Mouse (Mus musculus) adrenal gland, postnatal 4 days (tissue): ENCODE data around the gene St5. TPM values are rescaled to one million over a fixed set of nuclear protein-coding genes. Genes with fewer than 3 reads are reported as not detected.
A peak's percentile ranks its signal among the peaks of the same experiment; 100 is the strongest.

ENCODE experiments used
- DNase-seq, 2 experiments: peaks; one replicate each; pipeline ENCODE4 v3.0.0; 2021 to 2022; ENCODE audit warnings: low spot score in 2 of 2, mixed read lengths in 2 of 2
- total RNA-seq, 2 experiments: library from RNA; stranded (reverse); gene quantifications; 2 replicates each; pipeline ENCODE4 v1.2.3; 2021

Gene St5
- total RNA-seq, 2 experiments from 2014 or later, result 54.1 to 57.6 TPM

DNA sequence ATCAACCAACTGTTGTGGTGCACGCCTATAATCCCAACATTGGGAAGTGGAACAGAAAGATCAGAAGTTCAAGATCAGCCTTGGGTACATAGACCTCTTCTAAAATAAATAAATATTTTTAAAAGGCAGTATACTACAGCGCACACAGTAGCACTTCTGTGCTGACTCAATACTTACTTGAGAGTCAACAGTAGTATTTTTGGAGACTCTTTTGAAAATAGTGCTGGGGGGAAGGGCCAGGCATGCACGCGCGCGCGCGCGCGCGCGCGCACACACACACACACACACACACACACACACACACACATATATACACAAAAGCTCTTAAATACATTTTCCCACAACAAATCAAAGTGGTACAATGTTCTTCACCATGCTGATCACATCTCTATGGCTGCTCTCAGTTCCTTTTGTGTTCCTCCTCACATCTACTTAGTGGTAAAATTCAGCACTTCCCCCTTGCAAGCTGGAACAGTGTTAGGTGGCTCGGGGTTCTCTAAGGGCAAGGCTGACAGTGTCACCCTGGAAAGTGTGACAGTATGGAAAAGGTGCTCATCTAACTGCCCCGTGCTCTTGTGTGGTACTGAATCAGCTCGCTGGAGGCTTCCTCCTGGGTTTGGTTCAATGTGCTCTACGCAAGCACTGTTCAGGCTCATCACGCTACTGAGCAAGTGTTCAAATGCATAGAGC is 60.0 kb downstream of the St5 start:
- no peak for DNase-seq

DNA sequence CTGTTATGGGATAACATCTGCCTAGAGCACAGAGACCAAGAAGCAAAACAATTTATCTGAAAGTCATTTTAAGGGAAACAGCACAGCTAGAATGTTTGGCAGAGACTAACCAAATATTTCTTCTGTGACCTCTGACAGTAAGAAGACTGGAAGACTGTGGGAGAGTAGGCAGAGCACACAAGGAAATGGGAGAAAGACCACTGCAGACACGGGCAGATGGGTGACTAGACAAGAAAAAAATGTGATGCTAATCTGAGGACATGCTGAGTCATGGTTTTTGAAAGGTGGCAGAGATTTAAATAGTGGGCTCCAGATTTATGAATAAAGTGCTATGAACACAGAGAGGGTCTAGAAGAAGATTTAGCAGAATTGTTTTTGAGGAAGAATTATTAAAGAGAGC is 61.4 kb downstream of the St5 start:
- no peak for DNase-seq

DNA sequence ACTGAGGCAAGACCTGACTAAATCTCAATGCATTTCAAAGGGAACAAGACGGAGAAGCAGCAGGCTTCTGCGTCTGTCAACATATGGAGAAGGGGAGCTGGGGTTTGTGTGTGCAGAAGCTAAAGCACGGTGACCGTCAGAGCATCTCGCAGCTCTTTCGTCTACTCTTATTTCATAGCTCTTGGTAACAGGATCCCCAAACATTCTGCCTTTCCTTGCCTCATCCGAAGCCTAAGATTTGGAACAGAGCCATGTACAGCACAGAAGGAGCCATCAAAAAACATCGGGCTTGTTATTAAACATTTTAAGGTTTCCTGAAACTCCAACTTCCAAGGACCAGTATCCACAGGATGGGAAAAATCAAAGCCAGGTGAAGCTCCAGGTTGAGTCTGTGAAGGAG is 62.3 kb downstream of the St5 start:
- no peak for DNase-seq

DNA sequence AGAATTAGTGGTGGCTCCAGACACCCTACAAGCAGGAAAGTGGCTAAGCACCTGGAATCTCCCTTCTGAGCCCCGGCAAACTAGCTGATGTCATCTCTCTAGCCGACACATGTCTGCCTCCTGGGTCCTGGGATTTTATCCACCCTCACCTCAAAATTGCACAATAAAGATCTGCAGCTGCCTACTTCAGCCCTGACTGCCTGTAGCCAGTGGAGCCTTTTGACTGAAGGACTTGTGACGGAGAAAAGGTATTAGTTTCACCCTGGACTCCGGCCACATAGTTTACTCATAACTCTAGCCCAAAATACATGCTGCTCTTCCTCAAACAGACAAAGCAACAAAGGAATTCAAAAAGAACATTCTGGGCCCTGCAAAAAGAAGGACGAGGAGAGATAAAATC is 66.0 kb downstream of the St5 start:
- DNase-seq, result no peak

DNA sequence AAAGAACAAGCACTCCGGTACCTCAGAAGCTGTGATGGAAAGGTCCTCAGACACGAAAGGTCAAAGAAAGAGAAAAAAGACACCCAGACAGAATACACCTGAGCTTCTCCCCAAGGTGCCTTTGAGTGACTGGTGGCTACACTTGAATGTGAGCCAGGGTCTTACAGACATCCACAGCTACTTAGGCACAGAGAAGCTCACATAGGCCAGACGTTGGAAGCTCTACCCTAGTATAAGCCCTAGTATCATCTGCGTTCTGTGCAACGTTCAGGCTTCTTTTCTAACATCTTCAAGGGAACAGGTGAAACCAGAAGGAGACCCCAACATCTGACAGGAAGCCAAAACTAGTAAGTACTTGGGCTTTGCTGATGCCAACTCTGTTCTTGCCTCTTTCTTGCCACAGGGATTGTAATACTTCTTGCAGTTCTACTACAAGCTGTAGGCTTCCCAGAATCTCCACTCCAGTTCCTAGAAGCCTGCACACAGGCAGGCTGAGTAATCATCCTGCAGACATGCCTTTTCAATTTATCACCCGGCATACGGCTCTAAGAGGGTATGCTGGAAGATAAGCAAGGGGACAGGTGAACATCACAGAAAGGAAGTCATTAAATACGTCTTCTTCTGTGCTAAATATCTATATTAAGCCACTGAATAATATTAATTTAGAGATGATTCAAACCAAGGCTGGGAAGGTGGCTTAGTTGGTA is 67.2 kb downstream of the St5 start:
- no peak for DNase-seq

DNA sequence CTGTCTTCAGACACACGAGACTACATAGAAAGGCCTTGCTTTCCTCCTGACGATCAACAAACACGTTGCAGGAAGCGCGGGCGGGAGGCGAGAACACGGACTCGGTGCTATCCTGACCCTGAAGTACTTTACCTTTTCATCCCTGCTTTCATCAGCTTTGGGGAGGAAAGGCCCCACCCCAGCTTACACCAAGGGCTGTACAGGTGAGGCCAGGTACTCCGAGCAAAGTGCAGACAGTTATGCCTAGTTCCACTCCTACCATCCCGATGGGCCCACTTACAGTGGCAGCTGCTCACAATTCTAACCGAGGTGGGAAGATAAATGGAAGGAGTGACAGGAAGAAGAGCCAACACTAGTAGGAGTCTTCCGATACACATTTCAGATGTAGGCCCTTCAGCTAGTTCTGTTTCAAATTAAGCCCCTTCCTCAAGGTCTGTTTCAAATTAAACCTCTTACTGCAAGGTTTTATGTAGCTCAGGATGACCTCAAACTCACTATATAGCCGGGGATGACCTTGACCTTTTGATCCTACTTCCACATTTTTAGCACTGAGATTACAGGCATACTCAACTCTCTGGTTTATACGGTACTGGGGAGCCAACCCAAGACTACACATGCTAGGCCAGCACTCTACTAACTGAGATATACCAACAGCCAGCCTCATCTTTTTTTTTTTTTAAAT is 69.9 kb downstream of the St5 start:
- no peak for DNase-seq

DNA sequence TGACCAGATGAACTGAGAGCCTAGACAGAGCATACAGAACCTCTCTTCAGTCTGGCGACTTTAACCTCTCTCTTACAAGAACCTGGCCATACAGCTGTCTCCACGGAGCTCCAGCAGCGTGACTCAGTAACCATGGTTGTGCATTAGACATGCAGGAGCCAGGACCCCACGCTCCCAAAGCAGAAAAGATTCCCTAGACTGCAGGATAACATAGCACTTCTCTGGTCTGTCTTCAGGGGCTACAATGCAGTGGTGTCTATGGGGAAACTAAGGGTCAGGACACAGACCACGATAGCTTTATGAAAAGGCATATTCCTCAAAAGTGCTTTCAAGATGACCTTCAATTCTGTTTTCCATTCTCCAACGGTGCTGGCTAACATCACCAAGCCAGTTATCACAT is 72.1 kb downstream of the St5 start:
- no peak for DNase-seq

DNA sequence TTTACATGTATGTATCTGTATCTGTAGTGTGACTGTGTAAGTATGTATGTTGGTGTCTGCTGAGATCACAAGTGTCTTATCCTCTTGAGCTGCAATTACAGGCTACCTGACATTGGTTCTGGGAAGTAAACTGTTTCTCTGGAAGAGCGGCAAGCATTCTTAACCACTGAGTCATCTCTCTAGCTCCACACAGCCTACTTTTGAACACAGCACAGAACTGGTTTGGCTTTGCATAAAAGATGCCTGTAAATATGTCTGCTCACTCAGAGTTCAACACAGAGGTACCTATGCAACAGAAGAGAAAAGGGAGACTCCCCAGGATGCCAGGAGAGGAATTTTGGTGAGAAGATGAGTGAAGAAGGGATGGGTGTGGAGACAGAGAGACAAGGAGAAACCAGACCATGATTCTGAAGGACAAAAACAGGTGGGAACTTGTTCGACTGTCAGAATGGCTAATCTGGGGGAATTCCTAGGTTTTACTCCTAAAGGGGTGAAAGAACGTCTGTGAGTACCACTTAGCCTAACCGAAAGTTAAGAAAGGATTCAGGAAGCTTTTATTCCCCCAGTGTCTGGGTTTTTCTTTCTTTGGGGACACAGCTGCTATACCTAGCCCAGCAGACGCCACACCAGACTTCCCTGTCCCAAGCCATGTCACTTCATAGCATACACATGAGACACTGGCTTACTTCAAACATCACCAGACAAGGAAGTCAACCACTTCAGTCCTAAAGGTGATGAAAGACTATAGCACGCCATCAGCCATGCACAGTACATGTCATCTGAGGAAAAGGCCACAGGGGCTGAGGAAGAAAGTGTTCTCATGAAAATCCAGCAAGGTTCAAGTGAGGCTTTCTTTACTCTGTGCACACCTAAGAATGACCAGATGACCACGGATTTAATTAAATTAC is 73.3 kb downstream of the St5 start:
- DNase-seq, result no peak

DNA sequence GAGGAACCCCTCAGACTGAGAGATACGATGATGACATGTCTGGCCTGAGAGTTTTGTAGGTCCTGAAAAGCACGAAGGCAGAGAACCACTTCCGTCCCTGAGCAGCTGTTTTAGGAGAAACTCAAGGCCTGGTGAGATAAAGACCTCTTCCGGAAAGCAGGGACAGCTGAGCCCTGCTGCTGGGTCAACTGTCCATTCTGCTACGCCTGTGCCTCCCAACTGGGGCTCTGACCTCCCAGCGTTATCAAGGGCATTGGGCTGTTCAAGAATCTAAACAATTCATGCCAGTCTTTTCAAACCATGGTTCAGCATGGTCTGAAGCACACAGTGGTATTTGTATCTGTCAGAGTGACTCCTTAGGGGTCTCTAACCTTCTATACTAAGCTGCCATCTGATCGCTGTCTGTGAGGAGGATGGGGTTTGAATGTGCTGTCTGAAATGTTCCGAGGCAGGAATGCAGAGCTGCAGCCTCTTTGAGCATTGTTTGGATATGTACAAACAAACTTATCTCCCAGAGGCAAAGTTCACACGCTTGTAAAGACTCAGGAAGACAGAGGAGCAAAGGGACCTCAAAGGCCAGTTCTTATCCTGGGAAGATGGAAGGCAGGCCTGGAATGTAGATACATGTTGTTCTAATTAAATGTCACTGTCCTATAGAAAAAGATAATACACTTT is 74.3 kb downstream of the St5 start:
- DNase-seq, result no peak

DNA sequence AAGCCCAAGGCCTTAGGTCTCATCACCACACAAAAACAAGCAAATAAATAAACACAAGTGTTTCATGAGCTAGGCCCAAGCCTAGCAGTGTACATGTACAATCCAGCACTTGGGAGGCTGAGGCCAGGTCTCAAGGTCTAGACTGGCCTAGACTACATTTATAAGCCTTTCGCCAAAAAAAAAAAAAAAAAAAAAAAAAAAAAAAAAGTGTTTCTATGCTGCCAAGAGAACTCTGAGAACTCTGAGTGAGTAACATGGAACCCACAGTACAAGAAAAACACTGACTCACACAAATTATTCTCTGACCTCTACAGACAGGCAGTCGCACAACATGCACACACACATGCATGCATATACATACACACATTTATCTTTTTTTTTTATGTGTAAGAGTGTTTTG is 75.6 kb downstream of the St5 start:
- no peak for DNase-seq

DNA sequence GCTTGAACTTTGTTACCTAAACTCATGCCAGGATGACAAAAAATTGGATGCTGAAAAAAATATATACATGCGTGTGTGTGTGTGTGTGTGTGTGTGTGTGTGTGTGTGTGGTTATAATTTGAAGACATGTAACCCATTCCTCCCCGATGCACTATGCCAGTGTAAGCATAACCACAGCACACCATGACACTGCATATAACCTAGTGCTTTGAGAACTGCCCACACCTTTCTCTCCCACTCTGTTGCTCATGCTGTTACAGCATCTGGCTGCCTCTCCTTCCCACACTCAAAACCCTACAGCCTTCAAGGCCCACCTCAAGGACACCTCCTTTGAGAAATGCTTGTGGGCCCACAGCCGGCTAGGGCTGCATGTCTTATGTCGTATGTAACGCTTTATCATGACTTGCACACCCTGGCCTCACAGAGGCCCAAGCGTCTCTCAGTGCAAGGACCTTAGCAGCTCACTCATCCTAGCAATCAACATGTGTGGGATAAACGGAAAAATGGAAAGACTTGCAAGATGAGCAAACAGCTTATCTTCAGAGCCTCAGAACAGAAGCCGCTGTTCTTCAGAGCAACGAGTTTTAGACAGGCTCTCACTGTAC is 81.1 kb downstream of the St5 start:
- DNase-seq, result no peak

DNA sequence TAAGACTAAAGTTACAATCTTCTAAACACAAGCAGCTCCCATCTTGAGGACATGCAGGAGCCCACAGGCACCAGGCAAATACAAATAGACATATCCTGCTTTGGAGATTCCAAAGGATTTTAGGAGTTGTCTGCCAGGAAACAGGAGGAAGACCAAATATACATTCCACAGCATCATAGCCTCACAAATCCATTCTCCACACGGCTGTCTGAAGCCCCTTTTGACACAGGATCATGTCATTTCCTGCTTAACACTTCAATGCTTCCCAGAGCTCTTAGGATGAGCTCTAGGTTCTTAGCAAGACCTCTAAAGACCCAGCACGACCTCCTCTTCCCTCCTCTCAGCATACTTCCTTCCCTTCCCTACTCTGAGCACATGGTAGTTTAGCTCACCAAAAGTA is 82.4 kb downstream of the St5 start:
- DNase-seq, result no peak

DNA sequence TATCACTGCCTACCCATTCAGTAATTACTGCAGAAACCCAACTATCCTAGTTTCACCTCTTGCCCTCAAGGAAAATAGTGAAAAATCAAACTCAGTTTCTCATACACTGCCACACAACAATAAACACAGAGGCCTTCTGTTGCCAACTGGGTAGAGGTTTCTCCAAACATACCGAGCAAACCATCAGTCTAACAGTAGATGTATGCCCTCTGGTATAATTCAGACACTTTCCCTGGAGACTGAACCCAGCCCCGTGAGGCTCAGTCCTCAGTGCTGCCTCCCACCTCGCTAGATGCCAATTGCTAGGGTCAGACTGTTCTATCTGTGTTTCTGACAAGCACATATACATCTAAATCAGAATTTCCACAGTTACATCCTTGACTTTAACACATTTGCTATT is 83.1 kb downstream of the St5 start:
- no peak for DNase-seq

DNA sequence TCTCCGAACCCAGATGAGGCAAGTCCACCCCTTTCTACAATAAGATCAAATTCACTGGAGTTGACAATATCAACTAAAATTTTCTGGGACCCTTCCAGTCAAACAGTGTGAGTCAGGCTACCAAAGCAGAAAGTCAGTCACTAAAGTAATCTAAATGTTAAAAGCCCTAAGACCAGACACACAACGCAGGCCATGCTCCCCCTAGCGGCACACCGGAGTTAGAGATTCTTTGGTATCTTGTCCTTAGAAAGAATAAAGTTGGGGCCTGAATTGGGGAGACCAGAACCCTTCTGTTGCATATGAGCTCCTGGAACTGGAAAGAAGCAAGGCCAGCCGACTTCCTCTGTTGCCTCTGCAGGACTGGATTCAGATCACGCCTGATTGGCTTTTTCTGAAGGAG is 84.7 kb downstream of the St5 start:
- DNase-seq, result peak in 1 of 2 experiments; percentile 58

DNA sequence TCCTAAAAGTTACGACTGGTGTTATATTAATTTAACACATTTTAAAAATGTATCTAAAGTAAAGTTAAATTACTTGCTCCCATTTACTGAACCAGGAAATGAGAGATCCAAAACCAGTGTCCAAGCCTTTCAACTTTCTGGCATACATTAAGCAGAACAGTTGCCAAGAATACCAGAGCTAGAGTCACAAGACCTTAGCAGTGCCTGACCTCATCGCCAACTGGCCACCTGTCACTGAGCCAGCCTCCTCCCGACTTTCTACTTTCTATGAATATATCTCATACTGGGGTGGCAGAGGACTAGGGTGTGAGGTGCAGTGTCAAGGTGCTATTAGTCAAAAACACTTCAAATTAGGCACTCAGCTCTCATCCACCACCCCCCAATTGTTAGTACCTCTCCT is 85.6 kb downstream of the St5 start:
- no peak for DNase-seq

DNA sequence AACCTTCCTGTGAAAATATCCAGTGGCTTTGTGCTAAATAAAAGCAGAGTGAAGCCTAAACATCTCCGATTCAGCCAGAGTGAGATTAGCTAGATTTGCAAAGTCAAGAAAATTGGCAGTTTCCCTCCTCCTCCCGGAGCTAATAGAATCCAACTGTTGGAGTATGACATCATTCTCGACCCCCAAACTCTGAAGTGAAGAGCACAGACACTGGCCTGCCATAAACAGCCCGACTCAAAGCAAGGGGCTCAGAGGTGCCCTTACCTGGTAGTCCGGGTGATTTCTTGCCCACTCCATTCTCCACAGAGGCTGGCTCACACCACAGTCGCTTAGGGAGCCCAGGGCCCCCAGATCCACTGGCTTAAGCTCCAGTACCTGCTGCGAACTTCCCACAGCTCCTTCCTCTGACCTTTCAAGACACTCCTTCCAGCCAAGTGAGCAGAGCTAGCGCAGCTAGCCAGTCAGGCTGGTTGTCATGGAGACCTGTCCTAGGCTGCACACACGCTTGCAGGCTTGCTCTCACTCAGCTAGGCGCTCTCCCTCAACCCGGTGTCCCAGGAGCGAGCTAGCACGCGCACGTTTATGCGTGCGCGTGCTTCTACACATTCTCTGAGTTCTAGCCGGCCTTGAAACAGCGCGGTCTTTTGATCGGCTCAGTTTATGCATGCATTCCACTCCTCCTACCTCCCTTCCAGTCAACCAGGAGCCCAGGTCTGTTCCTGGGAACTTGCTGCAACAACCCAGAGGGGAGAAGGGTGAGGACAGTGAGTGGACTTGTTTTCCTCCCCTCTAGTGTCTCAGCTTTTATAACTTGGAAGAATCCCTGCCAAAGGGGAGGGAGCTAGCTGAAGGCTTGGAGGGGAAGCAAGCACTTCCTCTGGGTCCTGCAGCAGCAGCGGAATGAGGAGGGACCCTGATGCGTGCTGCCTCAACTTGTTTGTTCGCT is 87.1 kb downstream of the St5 start:
- peak in 1 of 2 experiments; percentile 60 for DNase-seq

DNA sequence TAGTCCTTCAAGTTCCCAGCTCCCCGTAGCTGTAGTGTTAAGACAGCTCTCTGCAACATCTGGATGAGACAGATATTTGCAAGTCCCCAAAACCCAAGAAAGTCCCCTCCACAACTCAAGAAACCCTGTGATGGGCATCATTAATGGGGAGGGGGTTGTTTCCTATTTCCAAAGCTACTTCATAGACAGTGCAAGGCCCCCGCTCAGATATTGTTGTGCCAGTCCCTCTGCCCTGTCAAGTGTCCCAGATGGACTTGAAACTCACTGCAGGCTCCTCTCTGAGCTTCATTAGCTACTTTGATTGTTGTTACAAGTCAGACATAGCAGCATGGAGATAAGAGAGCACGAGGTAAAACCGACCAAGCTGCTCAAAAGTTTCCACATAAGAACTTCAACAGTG is 87.8 kb downstream of the St5 start:
- no peak for DNase-seq

DNA sequence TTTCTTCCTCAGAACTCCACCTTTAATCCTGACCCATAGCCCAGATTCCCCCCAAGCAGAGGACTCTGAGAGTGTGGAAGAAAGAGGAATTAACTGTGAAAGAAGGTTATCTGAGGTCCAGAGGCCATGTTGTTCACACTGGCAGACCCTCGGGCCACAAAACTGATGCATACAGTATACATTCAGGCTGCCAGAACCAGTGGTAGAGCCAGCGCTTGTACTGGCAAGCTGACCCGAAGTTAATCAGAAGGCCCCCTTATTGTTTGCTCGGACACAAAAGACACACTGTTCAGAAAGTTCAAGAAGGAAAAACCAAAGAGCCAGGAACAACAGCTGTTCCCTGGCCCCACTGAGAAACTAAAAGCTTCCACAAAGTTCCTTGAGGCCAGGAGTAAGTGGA is 88.5 kb downstream of the St5 start:
- no peak for DNase-seq

DNA sequence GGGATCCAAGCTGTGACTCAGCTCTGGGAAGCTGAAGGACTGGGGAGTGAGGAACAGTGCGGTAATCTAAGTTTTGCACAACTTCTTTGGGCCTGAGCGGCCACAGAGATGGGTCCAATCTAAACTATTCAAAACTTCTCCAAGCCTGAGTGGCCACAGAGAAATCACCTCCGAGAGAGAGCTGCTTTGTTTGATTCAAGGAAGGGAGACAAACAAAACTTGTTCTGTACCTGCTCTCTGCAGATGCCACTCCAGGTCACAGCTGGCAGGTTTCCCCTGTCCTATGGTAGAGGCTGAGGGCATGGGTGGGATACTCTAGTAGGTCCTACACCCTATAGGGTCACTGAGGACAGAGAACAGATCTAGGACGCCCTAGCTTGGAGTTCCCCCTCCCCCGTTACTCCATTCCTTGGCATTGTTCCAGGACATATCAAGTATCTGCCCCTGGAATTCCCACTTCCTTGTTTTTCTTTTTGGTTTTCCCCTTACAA is 89.8 kb downstream of the St5 start:
- DNase-seq, result no peak
